Mouse (Mus musculus) ES-Bruce4 (cell line): Measurements from ENCODE around the gene Tmem88b. TPM values are rescaled to one million over a fixed set of nuclear protein-coding genes. Genes with fewer than 3 reads are reported as not detected.

Source experiments
- H3K27ac ChIP-seq: 2 replicates; pipeline ENCODE4 v1.5.1; 2012; ENCODE audit warnings: low read length, inconsistent platforms; ENCODE audit not compliant: insufficient read depth
- H3K27me3 ChIP-seq: 2 replicates; pipeline ENCODE4 v1.6.1; 2012; ENCODE audit warnings: mild to moderate bottlenecking, low read length, inconsistent platforms; ENCODE audit not compliant: control insufficient read depth, poor library complexity, insufficient read depth, severe bottlenecking
- H3K36me3 ChIP-seq: 2 replicates; pipeline ENCODE4 v1.6.1; 2012; ENCODE audit warnings: inconsistent platforms, mild to moderate bottlenecking, low read length, moderate library complexity; ENCODE audit not compliant: control insufficient read depth, poor library complexity, insufficient read depth, severe bottlenecking
- H3K4me1 ChIP-seq: one replicate; pipeline ENCODE4 v1.8.1; 2011; ENCODE audit warnings: low read length; ENCODE audit not compliant: control insufficient read depth, insufficient read depth
- H3K4me3 ChIP-seq: 2 replicates; pipeline ENCODE4 v1.5.1; 2011; ENCODE audit warnings: low read depth, mild to moderate bottlenecking, low read length
- H3K9ac ChIP-seq: 2 replicates; pipeline ENCODE4 v1.6.1; 2012; ENCODE audit warnings: low read depth, mild to moderate bottlenecking, inconsistent platforms; ENCODE audit not compliant: poor library complexity, severe bottlenecking
- H3K9me3 ChIP-seq: replicated peaks from 2 replicates; pipeline ENCODE4 v1.6.1; 2012; ENCODE audit warnings: mild to moderate bottlenecking, low read length, inconsistent platforms; ENCODE audit not compliant: control insufficient read depth, poor library complexity, insufficient read depth, severe bottlenecking
- CTCF ChIP-seq: IDR thresholded peaks from one replicate; pipeline ENCODE4 v1.8.1; 2011; ENCODE audit warnings: low read depth, low read length
- EP300 ChIP-seq: IDR thresholded peaks from 2 replicates; pipeline ENCODE4 v1.6.1; 2011; ENCODE audit warnings: low read depth, low read length; ENCODE audit not compliant: insufficient read depth
- POLR2A ChIP-seq: IDR thresholded peaks from one replicate; pipeline ENCODE4 v1.8.1; 2011; ENCODE audit warnings: low read length; ENCODE audit not compliant: insufficient read depth
- polyA plus RNA-seq: library from polyadenylated mRNA; stranded (reverse); fragments of >200 nt; gene quantifications from 2 replicates; pipeline ENCODE4 v1.2.4, GENCODE M21; 2011; ENCODE audit warnings: low read depth; ENCODE audit not compliant: missing spikeins, insufficient read depth, insufficient read length

Gene Tmem88b
- polyA plus RNA-seq, 1 experiment: 0.40 TPM

DNA sequence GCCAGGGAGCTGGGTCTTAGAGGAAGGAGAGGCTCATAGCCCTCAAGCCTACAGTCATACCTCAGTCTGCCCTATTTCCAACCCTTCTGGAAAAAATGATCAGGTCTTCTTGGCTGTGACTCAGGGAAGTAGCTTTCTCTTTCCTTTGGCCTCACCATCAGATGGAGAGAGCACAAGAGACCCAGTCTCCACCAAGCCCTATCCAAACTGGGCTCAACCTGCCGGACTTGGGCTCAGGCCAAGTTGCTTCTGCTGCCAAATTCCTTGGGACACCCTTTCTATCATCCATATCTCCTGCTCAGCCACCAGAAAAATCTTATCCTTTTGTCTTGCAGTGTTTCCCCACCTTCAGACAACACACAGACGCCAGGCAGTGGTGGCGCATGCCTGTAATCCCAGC, 9.8 kb downstream of the Tmem88b start:
- Histone ChIP-seq H3K9ac (no peak overlapping the region), H3K27me3 (no peaks in the 10 kb centered on the region), H3K9me3 (no peaks in the 10 kb centered on the region), H3K4me1 (peaks cover 7% of the 10 kb centered on the region), H3K36me3 (no peaks in the 10 kb centered on the region), H3K27ac (no peak overlapping the region), H3K4me3 (no peak overlapping the region)
- TF ChIP-seq EP300 (no peak), POLR2A (no peak), CTCF (no peak)

DNA sequence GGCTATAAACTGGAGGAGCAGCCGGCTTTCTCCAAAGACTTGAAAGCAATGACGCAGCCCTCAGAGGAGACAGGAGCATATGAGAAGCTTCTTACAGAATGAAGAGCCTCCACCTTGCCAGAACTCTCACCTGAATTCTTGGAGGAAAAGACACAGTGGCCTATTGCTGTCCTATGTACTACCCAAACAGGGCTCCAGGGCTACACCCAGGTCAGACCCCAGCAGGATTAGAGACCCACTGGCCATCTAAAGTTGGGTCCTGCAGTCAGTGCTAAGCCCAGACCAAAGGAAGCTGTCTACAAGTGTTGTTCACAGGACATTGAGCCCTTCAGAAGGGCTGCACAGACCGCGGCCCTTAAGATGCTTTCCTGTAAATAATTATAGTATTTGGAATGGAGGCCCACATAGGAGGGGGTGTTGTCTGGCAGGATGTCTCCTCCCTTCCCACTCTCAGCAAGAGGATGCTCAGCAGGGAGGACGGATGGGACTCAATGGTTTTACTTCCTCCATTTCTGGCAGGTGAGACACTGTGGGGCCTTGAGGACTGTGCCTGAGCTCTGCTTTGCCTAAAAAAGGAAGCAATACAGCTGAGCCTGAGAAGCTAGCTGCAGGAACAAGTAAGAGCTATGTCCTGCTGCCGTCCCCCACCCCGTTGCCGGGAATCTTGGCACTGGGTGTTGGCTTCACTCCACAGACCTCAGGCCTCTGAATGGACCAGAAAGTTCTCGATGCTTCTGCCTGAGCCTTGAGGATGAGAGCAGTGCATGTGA, 10.5 kb downstream of the Tmem88b start:
- peaks cover 7% of the 10 kb centered on the region for H3K4me1 ChIP-seq
- H3K9ac ChIP-seq: no peak overlapping the region
- no peaks in the 10 kb centered on the region for H3K9me3 ChIP-seq
- no peaks in the 10 kb centered on the region for H3K36me3 ChIP-seq
- no peaks in the 10 kb centered on the region for H3K27me3 ChIP-seq
- no peak overlapping the region for H3K27ac ChIP-seq
- no peak overlapping the region for H3K4me3 ChIP-seq
- TF ChIP-seq POLR2A (no peak), EP300 (no peak), CTCF (no peak)

DNA sequence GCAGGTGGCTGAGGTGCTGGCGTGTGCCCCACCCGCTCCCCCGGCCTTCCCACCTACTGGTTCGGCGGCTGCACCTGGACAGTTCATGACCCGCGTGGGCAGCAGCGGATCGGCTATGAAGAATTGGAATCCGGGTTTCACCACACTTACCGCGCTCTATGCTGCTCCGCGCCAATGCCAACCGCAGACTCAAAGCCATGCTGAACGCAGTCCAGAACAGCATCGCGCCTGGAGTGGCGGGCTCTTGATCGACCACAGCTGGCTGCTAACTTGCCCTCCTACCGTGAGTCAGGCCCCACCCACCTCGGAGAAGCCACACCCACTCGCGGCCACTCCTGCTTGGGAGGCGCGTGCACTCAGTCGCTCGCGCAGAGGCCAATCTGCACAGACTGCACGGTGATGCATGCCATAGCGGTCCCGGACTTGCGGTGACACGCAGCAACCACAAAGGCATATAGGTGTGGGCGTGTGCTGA, 11.4 kb downstream of the Tmem88b start, which contains the start of gene Vwa1:
Gene Vwa1, minus strand, starts transcription at position 419 of the 475 bp plus-strand sequence.
- Histone ChIP-seq H3K4me3 (peak within 1 kb of the TSS; percentile 43), H3K27ac (no peak within 1 kb of the TSS), H3K9me3 (no peaks in the 10 kb centered on the region), H3K27me3 (no peaks in the 10 kb centered on the region), H3K36me3 (no peaks in the 10 kb centered on the region), H3K4me1 (peaks cover 7% of the 10 kb centered on the region), H3K9ac (no peak within 1 kb of the TSS)
- no peak for TF ChIP-seq POLR2A
- 0 out of 2 replicates have a peak, but pooled peaks have one; percentile 16 for TF ChIP-seq EP300

DNA sequence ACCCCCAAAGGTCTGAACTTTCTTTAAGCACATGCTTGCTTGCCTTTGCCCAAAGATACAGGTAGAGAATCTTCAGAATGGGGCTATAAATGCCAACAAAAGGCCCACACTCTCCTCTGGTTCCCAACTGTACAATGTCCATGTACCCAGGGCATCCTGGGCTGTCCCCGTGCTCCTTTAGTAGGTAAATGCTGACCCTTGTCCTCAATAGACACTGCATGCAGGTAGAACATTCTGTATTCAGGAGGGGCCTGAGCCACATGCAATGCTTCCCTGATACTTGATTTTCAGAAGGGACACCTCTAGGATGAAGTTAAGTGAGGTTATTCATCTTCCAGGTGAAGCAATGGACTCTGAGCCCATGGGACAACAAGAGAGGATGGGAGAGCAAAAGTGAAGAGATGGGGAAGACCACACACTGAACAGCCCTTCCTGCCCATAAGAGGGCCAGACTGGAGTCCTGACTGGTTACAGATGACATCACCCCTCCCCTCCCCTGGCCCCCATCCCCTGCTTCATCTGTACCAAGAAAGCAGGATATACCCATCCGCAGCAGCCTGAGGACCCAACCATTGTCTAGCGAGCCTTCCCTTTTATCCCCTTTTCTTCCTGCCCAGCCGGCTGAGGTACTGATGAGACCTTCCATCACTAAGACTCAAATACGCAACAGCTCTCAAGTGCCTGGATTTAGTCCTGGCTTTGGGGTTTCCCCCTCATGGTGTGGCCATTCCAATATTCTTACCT, 12.2 kb downstream of the Tmem88b start:
- H3K36me3 ChIP-seq: no peaks in the 10 kb centered on the region
- H3K9me3 ChIP-seq: no peaks in the 10 kb centered on the region
- H3K4me1 ChIP-seq: peaks cover 7% of the 10 kb centered on the region
- H3K27ac ChIP-seq: no peak overlapping the region
- no peak overlapping the region for H3K9ac ChIP-seq
- no peak for TF ChIP-seq POLR2A
- no peak for TF ChIP-seq EP300
- no peak for TF ChIP-seq CTCF
- no peaks in the 10 kb centered on the region for H3K27me3 ChIP-seq
- H3K4me3 ChIP-seq: no peak overlapping the region

DNA sequence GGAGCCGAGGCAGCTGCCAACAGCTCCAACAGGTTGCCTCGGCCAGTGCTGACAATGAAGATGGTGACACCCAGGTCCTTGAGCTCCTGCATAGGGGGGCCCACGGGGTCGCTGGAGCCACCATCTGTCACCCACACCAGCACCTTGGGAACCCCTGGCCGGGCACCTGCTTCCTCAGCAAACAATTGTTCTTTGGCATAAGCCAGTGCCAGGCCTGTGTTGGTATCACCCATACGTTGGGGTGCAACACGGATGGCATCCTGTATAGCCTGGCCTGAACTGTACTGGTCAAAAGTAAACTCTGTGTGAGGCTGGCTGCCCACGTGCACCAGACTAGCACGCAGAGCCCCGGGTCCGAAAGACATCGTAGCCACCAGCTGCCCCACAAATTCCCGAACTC, 12.9 kb downstream of the Tmem88b start:
- Histone ChIP-seq H3K27me3 (no peaks in the 10 kb centered on the region), H3K9ac (no peak overlapping the region), H3K4me1 (peaks cover 7% of the 10 kb centered on the region), H3K27ac (no peak overlapping the region), H3K4me3 (no peak overlapping the region), H3K9me3 (no peaks in the 10 kb centered on the region), H3K36me3 (no peaks in the 10 kb centered on the region)
- TF ChIP-seq EP300 (no peak), POLR2A (no peak), CTCF (no peak)

DNA sequence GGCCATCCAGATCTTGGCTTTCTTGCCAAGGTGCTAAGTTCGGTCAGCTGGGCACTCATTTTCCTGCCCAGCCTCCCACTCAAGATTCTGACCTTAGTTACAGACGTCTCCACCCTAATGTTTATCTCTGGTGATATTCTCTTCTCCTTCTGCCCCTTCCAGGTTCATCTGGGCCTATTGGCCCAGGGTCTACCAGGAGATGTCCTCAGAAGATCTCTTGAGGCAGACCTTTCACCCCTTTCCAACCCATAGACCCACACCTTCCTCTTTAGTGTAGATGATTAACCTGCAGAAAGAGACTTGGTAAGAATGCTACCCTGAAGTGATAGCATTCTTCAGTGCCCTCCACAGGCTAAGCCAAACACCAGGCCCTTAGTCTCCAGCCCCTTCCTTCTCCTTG, 14.0 kb downstream of the Tmem88b start:
- Histone ChIP-seq H3K4me3 (no peak overlapping the region), H3K9ac (no peak overlapping the region), H3K9me3 (no peaks in the 10 kb centered on the region), H3K36me3 (no peaks in the 10 kb centered on the region), H3K4me1 (peaks cover 4% of the 10 kb centered on the region), H3K27me3 (no peaks in the 10 kb centered on the region), H3K27ac (no peak overlapping the region)
- TF ChIP-seq CTCF: no peak
